Mouse (Mus musculus) layer of hippocampus, postnatal 10 days (tissue): ENCODE results near the gene Krt17. TPM values are rescaled to one million over a fixed set of nuclear protein-coding genes. Genes with fewer than 3 reads are reported as not detected.
"Not testable (repeated sequence)": the region's sequence is repeated elsewhere in the genome, so short reads cannot be mapped to it uniquely, and the experiment has no call there.

Experiments
- DNase-seq, 2 experiments: peaks; one replicate each; pipeline ENCODE4 v3.0.0; 2021; ENCODE audit warnings: low spot score in 2 of 2
- total RNA-seq, 2 experiments: library from RNA; stranded (reverse); gene quantifications; 2 replicates each; pipeline ENCODE4 v1.2.3; 2021

Krt17 gene
- total RNA-seq, 2 experiments from 2014 or later: not detected

DNA sequence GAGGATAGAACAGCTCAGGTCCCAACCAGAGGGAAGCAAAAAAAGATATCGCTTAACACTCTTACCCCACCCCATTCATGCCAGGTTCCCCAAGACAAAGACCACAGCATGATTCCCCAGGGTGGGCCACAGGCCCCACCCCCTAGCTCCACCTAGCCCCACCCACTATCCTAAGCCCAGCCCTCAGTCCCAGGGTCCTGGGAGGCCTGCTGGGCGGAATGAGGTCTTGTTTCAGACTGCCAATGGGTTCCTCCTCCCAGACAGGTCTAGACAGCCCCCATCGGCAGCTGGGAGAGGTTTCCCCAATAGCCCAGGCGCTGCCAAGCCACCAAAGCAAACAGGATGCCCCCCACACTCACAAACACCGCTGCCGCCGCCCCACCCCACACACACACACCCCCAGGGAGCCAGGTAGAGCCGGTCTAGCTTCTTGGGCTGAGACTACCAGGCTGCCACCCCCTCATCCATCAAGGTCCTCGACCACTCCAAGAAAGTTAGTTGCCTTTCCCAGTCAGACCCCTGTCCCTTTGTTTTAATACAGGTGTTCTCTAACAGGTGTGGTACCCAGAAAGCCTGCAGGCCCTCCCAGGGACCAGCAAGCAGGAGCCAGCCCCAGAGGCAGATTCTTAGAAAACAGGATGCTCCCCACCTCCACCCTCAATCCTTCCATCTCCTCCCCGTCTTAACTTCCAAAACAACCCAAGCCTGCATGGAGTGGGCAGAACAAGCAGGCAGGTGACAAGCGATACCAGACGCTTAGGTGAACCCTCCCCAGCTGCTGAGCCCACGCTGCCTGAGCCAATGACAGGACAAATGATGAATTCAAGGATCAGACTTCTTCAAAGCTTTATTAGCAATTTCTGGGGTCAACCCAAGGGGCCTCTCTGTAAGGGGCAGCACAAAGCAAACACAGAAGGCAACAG is 1.5 kb upstream of the Krt17 start:
- DNase-seq: no peak

DNA sequence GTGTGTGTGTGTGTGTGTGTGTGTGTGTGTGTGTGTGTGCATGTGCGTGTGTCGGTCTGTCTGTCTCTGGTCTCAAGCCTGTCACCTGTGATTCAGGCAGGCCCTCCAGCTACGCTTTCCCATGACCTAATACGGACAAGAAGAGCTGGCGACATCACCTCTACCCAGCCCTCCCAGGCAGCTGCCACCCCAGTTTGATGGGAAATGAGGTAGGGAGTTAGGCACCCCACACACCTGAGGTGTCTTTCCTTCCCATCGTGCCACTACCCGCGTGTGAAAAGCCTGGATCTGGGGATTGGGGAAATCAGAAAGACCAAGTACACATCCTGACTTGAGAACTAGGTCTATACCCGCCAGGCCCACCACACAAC is 391 bp upstream of the Krt17 start:
- no peak for DNase-seq

DNA sequence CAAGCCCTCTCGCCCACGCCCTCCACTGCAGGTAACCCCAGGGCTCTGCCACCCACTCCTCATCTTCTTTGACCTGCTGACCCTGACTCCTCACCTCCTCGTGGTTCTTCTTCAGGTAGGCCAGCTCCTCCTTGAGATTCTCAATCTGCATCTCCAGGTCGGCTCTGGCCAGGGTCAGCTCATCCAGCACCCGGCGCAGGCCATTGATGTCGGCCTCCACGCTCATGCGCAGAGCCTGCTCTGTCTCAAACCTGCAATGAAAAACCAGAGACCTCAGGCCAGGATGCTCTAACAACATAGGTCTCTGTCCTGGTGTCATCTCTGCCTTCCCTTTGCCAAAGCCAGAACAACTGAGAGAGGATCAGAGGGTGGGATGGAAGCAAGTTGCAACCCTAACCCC is 1.8 kb downstream of the Krt17 start:
- no peak for DNase-seq

DNA sequence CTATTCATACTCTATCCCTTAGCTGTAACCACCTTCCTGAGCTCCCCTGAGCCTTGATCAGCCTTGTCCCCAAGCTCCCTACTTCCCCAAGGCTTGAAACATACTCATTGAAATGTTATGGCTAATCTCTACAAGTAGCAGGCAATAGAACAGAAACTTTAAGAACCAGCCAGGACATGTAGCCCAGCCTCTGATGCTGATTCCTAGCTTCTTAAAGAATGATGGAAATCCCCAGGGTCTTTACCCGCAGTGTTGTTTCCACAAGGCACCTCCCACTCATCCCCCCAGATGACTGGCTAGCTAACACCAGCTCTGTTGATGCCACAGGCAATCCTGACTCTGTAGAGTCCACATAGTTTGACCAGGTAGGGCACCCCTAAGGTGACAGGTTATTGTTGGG is 2.9 kb downstream of the Krt17 start:
- no peak for DNase-seq

DNA sequence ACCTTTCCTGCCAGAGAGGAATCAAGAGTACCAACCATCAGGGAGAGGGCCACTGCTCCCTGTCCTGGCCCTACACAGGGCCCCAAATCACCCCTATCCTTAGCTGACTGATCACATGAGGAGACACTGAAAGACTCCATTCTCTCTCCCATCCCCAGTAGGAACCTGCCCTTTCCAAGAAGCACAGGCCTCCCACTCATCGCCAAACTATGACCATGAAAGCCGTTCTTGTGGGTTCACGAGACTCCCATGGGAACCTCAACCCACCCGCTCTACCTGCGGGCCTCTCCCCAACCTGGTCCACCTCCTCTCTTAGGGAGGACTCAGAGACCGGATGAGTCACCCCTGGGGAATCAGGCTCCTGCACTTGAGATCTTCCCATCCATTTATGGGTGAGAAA is 5.3 kb downstream of the Krt17 start:
- DNase-seq: no peak

DNA sequence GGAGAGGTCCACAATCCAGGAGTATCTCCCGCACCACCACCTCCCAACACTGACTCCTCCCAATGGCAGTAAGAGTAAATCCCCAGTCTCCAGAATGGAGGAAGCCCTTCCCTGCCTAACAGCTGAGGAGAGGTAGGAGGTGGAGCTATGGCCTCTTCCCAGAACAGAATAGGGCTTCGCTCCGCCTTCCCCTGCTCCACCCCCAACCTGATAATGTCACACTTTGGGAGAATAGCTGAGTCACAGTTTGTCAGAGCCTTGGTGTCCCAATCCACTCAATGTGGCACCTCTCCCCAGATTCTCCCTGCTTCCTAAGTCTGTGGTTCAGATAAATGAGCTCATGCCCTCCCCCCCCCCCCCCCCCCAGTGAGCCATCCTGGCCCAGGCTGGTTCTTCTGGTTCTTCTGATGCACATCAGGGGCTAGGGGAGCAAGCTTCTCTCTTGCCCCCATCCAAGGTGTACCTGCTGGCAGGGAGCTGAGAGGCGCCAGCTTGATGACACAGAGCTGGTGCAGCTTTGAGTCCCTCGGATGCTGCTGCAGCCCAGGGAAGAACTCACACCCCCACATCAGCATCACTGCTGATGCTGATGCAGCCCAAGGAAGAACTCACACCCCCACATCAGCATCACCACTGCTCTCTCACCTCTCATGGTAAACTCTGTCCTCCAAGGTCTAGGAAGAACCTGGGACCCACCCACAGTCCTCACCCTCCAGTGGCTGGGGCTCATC is 6.3 kb downstream of the Krt17 start:
- DNase-seq: no peak

DNA sequence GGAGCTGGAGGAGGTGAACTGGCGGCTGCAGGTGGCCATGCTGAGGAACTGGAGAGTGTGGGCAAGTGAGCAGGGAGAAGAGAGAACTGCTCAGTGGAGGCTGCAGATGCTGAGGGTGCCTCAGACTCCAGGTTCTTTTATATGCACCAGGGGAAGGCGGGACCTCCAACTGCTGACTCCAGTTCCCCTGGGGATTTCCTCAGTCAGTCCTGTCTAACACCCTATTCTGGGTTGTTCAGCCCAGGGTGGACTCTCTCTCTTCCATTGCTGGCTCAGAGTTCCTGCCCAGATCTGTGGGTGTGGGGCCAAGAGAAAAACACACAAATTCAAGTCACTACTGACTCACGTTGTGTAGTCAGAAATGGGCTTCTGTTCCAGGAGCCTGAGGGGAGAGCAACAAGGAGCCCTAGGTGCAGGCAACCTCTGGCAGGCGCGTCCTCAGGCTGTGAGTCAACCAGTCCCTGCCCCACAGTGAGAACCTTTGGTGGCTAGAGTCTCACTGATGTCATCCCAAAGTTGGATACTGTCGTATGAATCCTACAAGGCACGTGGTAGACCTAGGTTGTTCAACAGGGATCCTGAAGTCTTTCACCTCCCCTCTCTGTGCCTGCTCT is 11.9 kb downstream of the Krt17 start, which contains the start of gene Krt16:
TSS of gene Krt16 (minus strand) at position 51 of the 614 bp plus-strand sequence.
- DNase-seq: no peak

DNA sequence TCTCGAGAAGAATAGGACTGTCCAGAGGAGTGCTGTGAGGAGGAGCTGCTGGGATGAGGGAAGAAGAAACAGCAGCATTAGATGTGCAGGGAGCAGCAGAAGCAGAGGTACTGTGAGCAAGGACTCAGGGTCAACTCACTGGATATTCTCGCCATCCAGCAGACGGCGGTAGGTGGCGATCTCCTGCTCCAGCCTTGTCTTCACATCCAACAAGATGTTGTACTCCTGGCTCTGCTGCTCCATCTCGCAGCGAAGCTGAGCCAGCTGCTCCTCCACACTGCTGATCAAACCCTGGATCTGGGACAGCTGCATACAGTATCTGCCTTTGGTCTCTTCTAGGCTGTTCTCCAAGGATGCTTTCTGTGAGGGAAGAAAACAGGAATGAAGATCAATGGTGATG is 14.4 kb downstream of the Krt17 start:
- DNase-seq: not testable (repeated sequence)

DNA sequence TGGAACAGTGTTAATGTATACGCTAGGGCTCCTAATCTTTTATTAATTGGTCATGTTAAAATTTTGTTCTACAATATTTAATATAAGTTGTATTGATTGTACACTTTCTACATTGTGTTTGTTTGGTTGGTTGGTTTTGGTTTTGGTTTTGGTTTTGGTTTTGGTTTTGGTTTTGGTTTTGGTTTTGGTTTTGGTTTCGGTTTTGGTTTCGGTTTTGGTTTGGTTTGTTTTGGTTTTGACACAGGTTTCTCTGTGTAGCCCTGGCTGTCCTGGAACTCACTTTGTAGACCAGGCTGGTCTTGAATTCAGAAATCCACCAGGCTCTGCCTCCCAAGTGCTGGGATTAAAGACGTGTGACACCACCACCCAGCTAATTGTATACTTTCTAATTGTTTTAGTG is 20.6 kb downstream of the Krt17 start:
- not testable (repeated sequence) for DNase-seq

DNA sequence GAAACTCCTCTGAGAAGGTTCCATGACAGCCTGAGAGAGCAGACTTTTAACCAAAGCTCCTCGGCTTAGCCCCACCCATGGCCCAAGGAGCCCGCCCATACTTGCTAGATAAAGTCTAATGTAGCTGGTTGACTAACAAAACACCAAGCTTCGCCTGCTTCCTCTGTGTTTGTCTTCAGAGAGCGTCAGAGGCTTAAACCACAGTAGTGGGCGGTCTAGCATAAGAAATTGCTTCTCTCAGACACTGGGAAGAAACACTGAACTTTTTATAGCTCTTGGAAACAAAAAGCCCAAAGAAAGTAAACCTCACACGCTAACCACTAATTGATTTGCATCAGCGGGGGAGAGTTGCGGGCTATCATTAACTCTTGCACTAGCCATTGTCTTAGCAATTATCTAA is 39.1 kb downstream of the Krt17 start:
- no peak for DNase-seq

DNA sequence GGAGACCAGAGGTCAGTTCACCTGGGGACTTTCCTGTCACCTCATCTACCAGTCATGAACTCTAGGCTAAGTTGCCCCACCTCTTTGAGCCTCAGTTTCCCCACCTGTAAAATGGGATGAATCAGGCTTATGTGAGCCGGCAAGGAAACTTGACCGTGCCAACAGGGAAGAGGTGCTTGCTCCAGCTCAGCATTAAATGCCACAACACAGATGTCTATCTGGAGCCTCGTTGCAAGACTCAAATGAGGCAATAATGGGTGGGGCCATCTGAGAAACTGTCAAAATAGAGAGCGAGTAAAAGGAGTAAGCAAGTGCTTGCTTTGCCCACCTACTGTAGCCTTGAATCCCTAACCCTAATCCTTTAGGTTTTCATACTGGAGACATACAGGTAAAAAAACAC is 41.5 kb downstream of the Krt17 start:
- DNase-seq: no peak

DNA sequence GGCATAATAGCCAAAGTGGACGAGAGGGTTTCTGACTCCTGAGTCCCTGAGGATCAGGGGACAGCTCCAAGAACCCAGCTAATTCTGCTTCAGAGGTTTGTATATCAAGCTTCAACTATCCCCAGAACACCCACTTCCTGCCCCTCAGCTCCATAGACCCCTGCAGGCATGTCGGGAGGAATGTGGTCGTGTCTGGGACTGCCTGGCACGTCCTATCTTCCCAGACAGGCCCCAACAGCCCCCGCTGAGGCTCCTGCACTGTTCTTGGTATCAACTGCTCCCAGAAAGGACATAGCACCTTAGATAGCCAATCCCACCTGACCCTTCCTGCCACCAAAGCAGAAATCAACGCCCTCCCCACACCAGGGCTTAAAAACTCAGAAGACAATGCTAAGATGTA is 52.3 kb downstream of the Krt17 start:
- DNase-seq: no peak

DNA sequence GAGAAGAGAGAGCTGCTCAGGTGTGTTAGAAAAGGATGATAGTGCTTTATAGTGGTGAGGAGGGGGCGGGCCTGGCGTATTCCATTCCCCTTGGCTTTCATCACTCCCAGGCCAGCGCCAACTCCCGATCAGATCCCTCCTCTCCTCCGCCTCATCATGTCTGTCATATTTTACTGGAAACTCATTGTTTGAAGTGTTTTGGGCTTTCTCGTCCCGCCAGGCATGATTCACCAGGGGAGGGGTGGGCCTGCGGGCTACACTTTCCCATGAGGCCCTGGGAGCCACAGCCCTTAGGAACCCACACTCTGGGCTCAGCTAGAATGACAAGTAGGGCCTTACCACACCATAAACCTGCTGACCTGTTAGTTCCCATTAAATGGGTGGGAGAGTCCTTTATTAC is 53.3 kb downstream of the Krt17 start, which contains the start of gene Krt14:
TSS of gene Krt14 (minus strand) at position 51 of the 400 bp plus-strand sequence.
- no peak for DNase-seq

Other genes starting within 250 kb of the Krt17 start
- not detected for gene Krt33a, start 244.8 kb downstream of the Krt17 start, total RNA-seq
- gene Krt33b, start 231.2 kb downstream of the Krt17 start, total RNA-seq: not detected
- not detected for gene Krt34, start 219.5 kb downstream of the Krt17 start, total RNA-seq
- gene Krt31, start 210.5 kb downstream of the Krt17 start, total RNA-seq: not detected
- not detected for gene Krt32, start 172.8 kb downstream of the Krt17 start, total RNA-seq
- not detected for gene Krt35, start 164.8 kb downstream of the Krt17 start, total RNA-seq
- not detected for gene Krt36, start 155.4 kb downstream of the Krt17 start, total RNA-seq
- gene Krt13, start 139.5 kb downstream of the Krt17 start, total RNA-seq: not detected
- 1 to 10 TPM; 1.1 to 1.5 TPM for gene Krt15, start 125.1 kb downstream of the Krt17 start, total RNA-seq
- 1 to 10 TPM in 1 of 2 experiments, under 1 TPM in 1; 0.64 to 1.0 TPM for gene Krt19, start 112.4 kb downstream of the Krt17 start, total RNA-seq
- 1 to 10 TPM; 1.1 to 1.2 TPM for gene Krt9, start 67.8 kb downstream of the Krt17 start, total RNA-seq
- gene Krt14, start 53.5 kb downstream of the Krt17 start, total RNA-seq: under 1 TPM in 1 of 2 experiments, not detected in 1; 0.43 TPM
- not detected for gene Krt16, start 12.1 kb downstream of the Krt17 start, total RNA-seq
- not detected for gene Krt42, start 8.8 kb upstream of the Krt17 start, total RNA-seq
- gene Eif1, start 58.9 kb upstream of the Krt17 start, total RNA-seq: 100 to 1,000 TPM; 648 to 674 TPM
- gene Gast, start 73.4 kb upstream of the Krt17 start, total RNA-seq: not detected
- 100 to 1,000 TPM; 124 to 125 TPM for gene Hap1, start 95.1 kb upstream of the Krt17 start, total RNA-seq
- gene Jup, start 136.7 kb upstream of the Krt17 start, total RNA-seq: 10 to 100 TPM; 46.2 to 51.1 TPM
- gene P3h4, start 153.8 kb upstream of the Krt17 start, total RNA-seq: 1 to 10 TPM; 8.9 TPM
- 10 to 100 TPM; 15.1 to 15.2 TPM for gene Fkbp10, start 154.7 kb upstream of the Krt17 start, total RNA-seq
- 10 to 100 TPM; 60.5 to 66.4 TPM for gene Nt5c3b, start 180.8 kb upstream of the Krt17 start, total RNA-seq
- gene Klhl10, start 180.9 kb upstream of the Krt17 start, total RNA-seq: 1 to 10 TPM in 1 of 2 experiments, under 1 TPM in 1; 0.98 to 1.1 TPM
- 10 to 100 TPM; 71.8 to 72.9 TPM for gene Klhl11, start 211.7 kb upstream of the Krt17 start, total RNA-seq